Mouse (Mus musculus) kidney, postnatal 25 days (tissue): Measurements from ENCODE around the gene Sqstm1.
"Not testable (repeated sequence)": the region's sequence is repeated elsewhere in the genome, so short reads cannot be mapped to it uniquely, and the experiment has no call there.

Source experiments
- DNase-seq, 2 experiments: peaks; one replicate each; pipeline ENCODE4 v3.0.0; 2021; ENCODE audit warnings: mixed read lengths in 2 of 2

Gene Sqstm1

DNA sequence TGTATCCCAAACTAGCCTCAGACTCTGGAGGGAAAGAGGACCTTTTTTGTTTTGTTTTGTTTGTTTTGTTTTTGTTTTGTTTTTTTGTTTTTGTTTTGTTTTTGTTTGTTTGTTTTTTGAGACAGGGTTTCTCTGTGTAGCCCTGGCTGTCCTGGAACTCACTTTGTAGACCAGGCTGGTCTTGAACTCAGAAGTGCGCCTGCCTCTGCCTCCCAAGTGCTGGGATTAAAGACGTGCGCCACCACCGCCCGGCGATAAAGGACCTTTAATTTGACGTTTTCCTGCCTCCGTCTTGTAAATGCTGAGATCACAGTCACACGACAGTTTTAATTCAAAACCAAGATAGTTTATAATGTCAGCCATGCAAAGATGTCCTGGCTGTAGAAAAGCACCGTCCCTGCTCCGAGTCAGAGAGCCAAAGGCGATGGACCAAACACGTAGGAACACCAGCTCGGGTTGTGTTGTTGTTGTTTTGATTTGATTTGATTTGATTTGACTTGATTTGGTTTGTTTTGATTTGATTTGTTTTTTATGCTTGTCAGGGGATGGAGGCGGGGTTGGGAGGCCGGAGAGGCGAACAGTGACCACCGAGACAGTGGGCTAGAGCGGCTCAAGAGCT lies 36.4 kb downstream of the Sqstm1 start, which contains the start of gene Mrnip:
Gene Mrnip (plus strand): TSS at position 334 of the 619 bp plus-strand sequence.
- not testable (repeated sequence) for DNase-seq

DNA sequence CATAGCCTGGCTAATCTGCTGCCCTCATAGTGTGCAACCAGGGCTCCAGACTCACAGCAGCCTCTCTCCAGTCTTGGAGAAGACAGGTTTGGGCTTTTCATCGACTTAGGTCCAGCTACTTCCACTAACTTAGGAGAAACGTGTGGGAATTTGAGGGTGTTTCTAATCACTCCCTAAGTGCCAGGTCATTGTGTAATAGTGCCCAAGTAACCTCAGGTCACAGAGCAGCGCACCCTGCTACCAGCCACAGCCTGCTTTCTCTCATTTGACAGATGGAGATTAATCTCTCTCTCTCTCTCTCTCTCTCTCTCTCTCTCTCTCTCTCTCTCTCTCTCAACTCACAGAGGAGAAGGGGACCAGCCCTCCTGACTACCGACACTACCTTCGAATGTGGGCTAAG lies 42.3 kb downstream of the Sqstm1 start:
- DNase-seq = no peak

DNA sequence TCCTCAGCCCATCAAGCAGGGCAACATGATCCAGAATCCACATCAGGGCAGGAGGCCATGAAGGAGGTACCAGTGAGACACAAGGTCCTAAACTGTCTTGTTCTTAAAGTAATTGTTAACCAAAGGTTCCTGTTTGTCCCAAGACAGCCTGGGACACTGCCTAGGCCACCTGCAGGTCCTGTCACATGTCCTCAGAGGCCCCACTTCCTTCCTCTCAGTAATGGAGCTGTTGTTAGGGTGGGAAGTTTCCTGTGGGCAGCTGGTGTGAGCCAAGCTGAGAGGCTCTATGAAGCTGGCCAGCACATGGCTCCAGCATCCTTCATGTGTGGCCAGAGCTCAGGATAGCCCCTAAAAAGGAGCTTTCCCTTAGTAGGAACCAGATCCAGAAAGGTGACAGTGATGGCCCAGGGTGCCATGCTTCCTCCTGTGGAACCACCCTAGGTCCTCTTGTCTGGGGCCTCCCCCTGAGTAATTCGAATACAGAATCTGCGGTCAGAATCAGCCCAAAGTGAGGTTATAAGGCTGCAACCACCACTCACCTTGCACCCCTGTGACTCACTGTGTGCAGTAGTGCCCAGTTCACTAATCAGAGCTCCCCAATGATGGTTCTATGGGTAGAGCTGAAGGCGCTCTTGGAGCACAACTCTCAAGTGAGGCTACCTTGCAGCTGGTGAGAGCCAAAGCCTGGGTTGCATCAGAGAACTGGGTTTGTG lies 48.1 kb downstream of the Sqstm1 start:
- peak in 1 of 2 experiments; percentile 68 for DNase-seq

DNA sequence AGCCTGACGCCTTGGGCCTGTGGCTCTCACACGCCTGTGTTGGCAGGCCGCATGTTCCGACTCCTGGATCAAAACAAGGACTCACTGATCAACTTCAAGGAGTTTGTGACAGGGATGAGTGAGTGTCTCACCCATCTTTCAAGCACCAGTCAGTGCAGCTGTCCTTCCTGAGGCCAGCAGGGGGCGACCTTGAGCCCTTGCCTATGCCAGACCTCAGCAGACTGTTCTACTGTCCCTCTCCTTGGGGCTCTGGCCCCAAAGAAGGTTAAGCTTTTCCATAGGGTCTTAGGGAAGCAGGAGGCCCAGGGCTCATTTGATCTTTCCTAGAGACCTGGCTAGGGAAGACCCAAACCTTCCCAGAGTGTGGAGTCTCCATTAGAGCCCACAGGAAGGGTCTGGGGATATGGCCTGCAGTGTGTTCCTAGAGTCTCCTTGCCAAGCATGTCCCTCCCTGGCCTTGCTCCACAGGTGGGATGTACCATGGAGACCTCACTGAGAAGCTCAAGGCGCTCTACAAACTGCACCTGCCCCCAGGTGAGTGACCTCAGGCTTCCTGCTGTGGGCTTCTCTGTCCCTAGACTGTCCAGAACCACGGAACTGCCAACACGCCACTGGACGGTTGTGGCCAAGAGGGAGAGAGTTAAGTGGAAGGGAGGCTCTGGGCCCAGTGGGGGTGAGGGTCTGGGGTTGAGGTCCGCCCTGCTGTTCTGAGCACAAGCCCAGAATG lies 48.9 kb downstream of the Sqstm1 start:
- peak; percentile 71 to 81 for DNase-seq

DNA sequence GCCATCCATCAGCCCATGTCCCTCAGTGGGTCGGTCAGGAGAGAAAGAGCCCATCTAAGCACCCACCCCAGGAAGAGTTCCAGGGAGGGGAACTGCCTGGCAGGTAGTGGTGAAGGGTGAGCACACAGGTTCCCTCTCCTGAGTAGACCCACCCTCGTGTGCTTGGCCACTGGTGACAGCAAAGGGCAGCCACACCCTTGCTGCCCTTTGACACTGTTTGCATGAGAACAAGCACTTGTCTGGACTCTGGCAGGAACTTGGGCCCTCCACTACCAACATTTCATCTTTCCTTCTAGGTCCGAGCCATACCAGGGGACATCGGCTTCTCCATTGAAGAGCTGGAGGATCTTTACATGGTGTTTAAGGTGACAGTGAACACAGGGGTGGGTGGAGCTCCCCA lies 51.3 kb downstream of the Sqstm1 start:
- DNase-seq = peak in 1 of 2 experiments; percentile 28

DNA sequence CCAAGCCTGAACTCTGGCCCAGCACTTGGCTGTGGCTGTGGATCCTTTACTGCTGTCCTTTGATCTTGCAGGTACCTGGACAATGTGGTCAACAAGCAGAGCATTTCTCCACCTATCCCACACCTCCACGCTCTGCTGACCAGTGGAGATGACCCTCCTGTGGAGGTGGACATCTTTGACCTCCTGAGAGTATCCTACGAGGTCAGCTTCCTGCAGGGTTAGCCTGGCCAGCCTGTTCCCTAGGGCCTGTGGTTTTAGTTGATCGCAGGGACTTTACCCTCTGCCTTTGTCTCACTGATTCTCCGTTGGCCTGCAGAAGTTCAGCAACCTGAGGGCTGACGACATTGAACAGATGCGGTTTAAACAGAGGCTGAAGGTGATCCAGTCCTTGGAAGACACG lies 52.3 kb downstream of the Sqstm1 start:
- DNase-seq = peak; percentile 27 to 78

DNA sequence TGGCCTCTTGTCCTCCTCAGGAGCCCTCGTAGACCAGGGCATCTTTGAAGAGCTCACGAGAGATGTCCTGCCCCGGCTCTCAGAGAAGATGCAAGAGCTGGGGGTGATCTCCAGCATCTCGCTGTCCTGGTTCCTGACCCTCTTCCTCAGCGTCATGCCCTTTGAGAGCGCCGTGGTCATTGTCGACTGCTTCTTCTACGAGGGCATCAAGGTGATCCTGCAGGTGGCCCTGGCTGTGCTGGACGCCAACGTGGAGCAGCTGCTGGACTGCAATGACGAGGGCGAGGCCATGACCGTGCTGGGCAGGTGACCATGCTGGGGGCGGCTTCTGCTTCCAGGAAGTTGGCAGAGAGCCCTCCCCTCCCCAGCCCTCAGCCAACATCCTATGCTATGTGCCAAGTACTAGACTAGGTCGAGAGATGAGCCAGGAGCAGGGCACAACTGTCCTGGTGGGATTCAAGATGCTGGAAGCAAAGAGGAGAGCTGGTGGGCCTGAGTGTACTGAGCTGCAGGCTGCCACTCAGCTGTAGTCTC lies 53.8 kb downstream of the Sqstm1 start:
- DNase-seq = peak in 1 of 2 experiments; percentile 38

DNA sequence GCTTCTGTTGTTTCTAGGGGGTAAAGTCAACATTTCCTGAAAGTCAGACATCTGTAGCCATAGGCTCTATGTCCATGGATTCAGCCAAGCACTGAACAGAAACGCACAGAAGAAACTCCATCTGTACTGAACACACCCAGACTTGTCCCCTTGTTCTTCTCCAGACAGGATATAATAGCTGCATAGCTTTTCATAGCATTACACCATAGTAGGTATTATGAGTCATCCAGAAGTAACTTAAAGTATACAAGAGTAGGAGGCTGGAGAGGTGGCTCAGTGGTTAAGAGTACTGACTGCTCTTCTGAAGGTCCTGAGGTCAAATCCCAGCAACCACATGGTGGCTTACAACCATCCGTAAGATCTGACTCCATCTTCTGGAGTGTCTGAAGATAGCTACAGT lies 54.8 kb downstream of the Sqstm1 start:
- no peak for DNase-seq

DNA sequence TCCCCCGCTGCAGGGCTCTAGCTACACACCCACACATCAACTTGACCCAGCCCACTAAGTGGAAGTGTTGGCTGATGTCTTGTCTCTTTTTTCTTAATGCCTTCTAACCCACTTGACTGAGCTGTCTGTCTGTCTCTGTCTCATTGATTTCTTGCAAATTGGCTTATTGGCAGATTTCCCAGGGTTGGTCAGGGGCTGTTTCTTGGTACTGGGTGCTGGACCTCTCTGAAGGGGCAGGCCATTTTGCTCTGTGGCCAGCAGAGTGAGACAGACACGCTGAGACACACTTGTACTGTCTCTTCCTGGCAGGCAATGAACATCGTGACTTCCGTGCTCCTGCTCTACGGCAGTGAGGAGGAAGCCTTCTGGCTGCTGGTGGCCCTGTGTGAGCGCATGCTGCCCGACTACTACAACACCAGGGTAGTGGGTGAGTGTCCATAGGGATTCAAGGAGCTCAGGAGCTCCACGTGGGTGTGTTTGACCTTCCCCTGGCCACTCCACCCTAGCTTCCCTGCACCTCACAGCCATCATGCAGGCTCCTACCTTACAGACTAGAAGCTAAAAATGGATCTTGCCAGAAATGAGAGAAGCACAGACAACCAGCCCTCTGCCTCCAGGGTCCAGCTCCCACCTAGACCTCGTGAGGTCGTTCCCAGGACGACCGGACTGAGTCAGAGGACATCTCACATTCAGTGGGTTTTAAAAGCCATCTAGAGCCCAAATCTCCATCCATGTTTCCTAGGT lies 55.7 kb downstream of the Sqstm1 start:
- DNase-seq = no peak

DNA sequence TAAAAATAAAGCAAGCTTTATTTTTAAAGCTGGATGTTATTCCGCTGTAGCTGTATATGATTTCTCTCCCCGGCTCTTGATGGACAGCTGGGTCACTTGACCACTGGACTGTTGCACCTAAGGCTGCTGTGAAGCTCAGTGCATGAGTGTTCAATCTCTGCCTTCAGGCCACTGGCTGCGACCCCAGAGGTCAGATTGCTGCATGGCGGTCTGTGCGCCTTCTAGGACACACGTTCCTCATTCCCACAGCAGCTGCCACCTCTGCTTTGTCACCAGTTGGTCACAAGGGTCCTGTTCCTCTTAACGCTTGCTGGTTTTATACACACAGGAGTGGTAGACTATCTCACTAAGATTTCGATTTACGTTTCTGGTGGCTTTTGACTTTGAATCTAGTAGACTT lies 56.5 kb downstream of the Sqstm1 start:
- no peak for DNase-seq

DNA sequence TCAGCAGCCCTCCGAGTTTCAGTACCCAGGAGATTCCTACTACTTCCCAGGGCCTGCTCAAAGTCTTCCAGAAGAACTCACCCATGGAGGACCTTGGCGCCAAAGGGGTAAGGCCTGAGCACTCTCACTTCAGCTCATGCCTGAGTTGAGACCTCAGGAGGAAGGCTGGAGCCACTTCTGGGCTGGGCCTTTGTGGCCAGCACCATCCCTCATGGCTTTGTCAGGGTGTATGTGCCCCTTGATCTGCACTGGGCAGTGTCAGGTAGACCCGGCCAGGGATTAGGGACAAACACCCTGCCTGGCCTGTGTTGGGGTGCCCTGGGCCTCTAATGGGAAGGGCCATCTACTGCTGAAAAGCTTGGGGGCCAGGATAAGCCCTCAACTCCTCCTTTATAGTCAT lies 59.3 kb downstream of the Sqstm1 start:
- DNase-seq = no peak

DNA sequence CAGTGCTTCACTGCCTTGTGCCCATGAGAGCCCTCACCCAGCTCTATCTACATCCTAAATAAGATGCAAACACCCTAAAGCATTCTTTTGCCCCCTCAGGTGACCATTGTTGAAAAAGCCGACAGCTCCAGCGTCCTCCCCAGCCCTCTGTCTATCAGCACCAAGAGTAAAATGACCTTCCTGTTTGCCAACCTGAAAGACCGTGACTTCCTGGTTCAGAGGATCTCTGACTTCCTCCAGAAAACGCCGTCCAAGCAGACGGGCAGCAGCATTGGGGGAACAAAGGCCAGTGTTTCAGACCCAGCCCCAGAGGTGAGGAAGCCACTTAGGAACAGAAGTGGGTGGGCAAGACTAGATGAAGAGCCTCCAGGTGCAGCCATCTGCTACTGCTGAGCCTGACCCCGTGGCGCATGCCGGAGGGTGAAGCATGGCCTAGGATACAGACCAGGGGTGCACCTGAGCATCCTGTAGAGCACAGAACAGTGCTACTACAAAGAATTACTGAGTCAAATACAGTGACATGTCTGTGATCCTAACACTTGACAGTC lies 61.0 kb downstream of the Sqstm1 start:
- no peak for DNase-seq
